Mouse (Mus musculus) limb, embryonic 10.5 days (tissue): ENCODE measurements around the gene Tmem115. TPM values are rescaled to one million over a fixed set of nuclear protein-coding genes. Genes with fewer than 3 reads are reported as not detected.

Experiments used
- DNase-seq: peaks from one replicate; pipeline ENCODE4 v3.0.0-alpha.2; 2017; ENCODE audit warnings: low spot score
- H3K27ac ChIP-seq: fragments of 300-500 bp; sonication (generic); 2 replicates; pipeline ENCODE4 v1.5.1; 2016; ENCODE audit warnings: mild to moderate bottlenecking
- H3K27me3 ChIP-seq: fragments of 300-500 bp; sonication (generic); 2 replicates; pipeline ENCODE4 v1.6.1; 2016; ENCODE audit warnings: low read depth, mild to moderate bottlenecking; ENCODE audit not compliant: poor library complexity, severe bottlenecking
- H3K36me3 ChIP-seq: fragments of 300-500 bp; sonication (generic); 2 replicates; pipeline ENCODE4 v1.6.1; 2016; ENCODE audit warnings: mild to moderate bottlenecking, moderate library complexity
- H3K4me1 ChIP-seq: fragments of 300-500 bp; sonication (generic); 2 replicates; pipeline ENCODE4 v1.6.1; 2016
- H3K4me3 ChIP-seq: fragments of 300-500 bp; sonication (generic); 2 replicates; pipeline ENCODE4 v1.5.1; 2016; ENCODE audit warnings: mild to moderate bottlenecking, moderate library complexity
- H3K9me3 ChIP-seq: fragments of 300-500 bp; sonication (generic); replicated peaks from 2 replicates; pipeline ENCODE4 v1.6.1; 2016; ENCODE audit warnings: mild to moderate bottlenecking
- WGBS: fragments of 180-500 bp; shearing (Covaris S2); methylation state at CpG from one replicate; pipeline ENCODE4 v1.1.7; 2016; 5-methylcytosine and 5-hydroxymethylcytosine counted together
- polyA plus RNA-seq: library from polyadenylated mRNA; unstranded; fragments of >200 nt; fragmentation: Nextera tagmentation; extraction: Ambion mirVana; gene quantifications from 2 replicates; pipeline ENCODE4 v1.2.1, GENCODE M21; 2016

Tmem115 gene
- polyA plus RNA-seq, 1 experiment from 2014 or later = 41.3 TPM

DNA sequence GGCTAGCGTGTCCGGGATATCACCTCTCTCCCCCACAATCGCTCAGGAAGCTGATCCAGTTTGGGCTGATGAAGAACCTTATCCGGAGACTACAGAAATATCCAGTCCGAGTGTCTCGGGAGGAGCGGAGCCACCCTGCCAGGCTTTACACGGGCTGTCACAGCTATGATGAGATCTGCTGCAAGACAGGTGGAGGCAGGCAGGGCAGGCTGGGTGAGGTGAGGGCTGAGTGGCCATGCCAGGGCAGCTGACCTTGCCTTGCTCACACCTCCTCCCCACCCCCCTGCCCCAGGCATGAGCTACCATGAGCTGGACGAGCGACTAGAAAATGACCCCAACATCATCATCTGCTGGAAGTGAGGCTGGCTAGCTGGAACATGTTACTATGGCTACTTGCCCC, 11.5 kb downstream of the Tmem115 start:
- peaks cover 62% of the 10 kb centered on the region for H3K4me1 ChIP-seq
- 89% methylated on average over 10 of the region's 10 CpGs for WGBS
- H3K4me3 ChIP-seq = no peak overlapping the region
- no peak for DNase-seq
- H3K36me3 ChIP-seq = peaks cover 25% of the 10 kb centered on the region
- no peak overlapping the region for H3K27ac ChIP-seq
- peaks cover 25% of the 10 kb centered on the region for H3K27me3 ChIP-seq
- no peaks in the 10 kb centered on the region for H3K9me3 ChIP-seq

- Histone ChIP-seq H3K4me3 (no peak overlapping the region), H3K27ac (no peak overlapping the region), H3K9me3 (no peaks in the 10 kb centered on the region), H3K4me1 (peaks cover 65% of the 10 kb centered on the region), H3K27me3 (peaks cover 29% of the 10 kb centered on the region), H3K36me3 (peaks cover 24% of the 10 kb centered on the region)
- DNase-seq = peak; percentile 87
- WGBS = 6% methylated on average over 3 of the region's 3 CpGs
These were observed 11.9 kb downstream of the Tmem115 start for GRCm38 (mm10) chr9:107545602-107546001.

GRCm38 (mm10) chr9:107547026-107547425, 13.3 kb downstream of the Tmem115 start, which contains the start of gene Zmynd10:
TSS of gene Zmynd10 (plus strand) at chr9:107547298.
- H3K27me3 ChIP-seq = peaks cover 32% of the 10 kb centered on the region
- peaks cover 24% of the 10 kb centered on the region for H3K36me3 ChIP-seq
- no peaks in the 10 kb centered on the region for H3K9me3 ChIP-seq
- H3K4me1 ChIP-seq = peaks cover 69% of the 10 kb centered on the region
- H3K27ac ChIP-seq = peak within 1 kb of the TSS; percentile 54; the same call in 1 of the 2 replicates
- DNase-seq = peak; percentile 95
- WGBS = 5% methylated on average over 20 of the region's 20 CpGs
- peak within 1 kb of the TSS; percentile 39 for H3K4me3 ChIP-seq

DNA sequence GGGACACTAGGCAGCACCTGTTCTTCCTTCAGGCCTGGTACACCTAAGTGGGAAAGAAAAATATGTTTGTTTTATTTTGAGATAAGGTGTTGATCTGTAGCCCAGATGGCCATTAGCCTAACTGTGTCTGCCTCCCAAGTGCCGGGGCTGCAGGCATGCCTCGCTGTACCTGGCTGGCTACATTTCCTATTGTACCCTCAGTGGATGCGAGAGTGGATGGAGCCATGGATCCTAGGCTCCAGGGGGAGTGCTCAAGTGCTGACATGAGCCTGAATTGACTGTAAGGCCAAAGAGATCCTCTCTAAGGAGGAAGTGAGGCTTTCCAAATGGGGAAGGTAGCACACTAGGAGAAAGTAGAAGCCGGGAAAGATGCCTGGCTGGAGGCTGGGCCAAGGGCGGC, 14.2 kb downstream of the Tmem115 start:
- Histone ChIP-seq H3K9me3 (no peaks in the 10 kb centered on the region), H3K27me3 (peaks cover 32% of the 10 kb centered on the region), H3K27ac (no peak overlapping the region), H3K36me3 (peaks cover 24% of the 10 kb centered on the region), H3K4me1 (peaks cover 71% of the 10 kb centered on the region), H3K4me3 (no peak overlapping the region)
- WGBS = 85% methylated on average over 5 of the region's 5 CpGs
- no peak for DNase-seq

GRCm38 (mm10) chr9:107548820-107549219, 15.1 kb downstream of the Tmem115 start:
- DNase-seq = no peak
- H3K4me3 ChIP-seq = no peak overlapping the region
- H3K27me3 ChIP-seq = peaks cover 32% of the 10 kb centered on the region
- WGBS = 87% methylated on average over 10 of the region's 10 CpGs
- no peaks in the 10 kb centered on the region for H3K9me3 ChIP-seq
- H3K27ac ChIP-seq = no peak overlapping the region
- peaks cover 72% of the 10 kb centered on the region for H3K4me1 ChIP-seq
- H3K36me3 ChIP-seq = peaks cover 17% of the 10 kb centered on the region

- no peak for DNase-seq
- H3K27me3 ChIP-seq = peaks cover 32% of the 10 kb centered on the region
- no peak overlapping the region for H3K4me3 ChIP-seq
- no peaks in the 10 kb centered on the region for H3K9me3 ChIP-seq
- peaks cover 10% of the 10 kb centered on the region for H3K36me3 ChIP-seq
- WGBS = 85% methylated on average over 20 of the region's 20 CpGs
- H3K27ac ChIP-seq = no peak overlapping the region
- peaks cover 79% of the 10 kb centered on the region for H3K4me1 ChIP-seq
These were observed 15.7 kb downstream of the Tmem115 start for GRCm38 (mm10) chr9:107549297-107550074.

DNA sequence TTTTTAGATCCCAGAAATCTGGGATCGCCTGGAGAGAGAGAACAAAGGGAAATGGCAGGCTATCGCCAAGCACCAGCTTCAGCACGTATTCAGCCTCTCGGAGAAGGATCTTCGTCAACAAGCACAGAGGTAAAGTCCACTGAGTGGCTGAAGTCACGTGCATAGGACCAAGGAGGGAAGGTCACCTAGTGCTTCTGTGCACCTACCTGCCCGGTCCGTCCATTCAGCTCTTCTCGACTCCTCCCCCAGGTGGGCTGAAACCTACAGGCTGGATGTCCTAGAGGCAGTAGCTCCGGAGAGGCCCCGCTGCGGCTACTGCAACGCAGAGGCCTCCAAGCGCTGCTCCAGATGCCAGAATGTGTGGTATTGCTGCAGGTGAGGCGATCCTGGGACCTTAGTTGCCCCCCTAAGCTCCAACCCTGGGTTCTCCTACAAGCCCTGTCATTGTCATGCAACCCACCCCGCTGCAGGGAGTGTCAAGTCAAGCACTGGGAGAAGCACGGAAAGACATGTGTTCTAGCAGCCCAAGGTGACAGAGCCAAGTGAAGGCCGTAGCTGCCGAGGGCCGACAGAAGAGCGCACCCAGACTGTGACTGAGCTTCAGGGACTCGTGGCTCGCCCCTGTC, 16.9 kb downstream of the Tmem115 start:
- 20% methylated on average over 23 of the region's 23 CpGs for WGBS
- Histone ChIP-seq H3K27ac (peak overlapping the region; percentile 88), H3K36me3 (no peaks in the 10 kb centered on the region), H3K27me3 (peaks cover 32% of the 10 kb centered on the region), H3K9me3 (no peaks in the 10 kb centered on the region), H3K4me1 (peaks cover 83% of the 10 kb centered on the region), H3K4me3 (peak overlapping the region; percentile 83)
- peak; percentile 42 for DNase-seq

GRCm38 (mm10) chr9:107551117-107551889, 17.6 kb downstream of the Tmem115 start, which contains the start of gene Rassf1:
TSS of gene Rassf1 (plus strand) at chr9:107551555.
- Histone ChIP-seq H3K4me3 (peak within 1 kb of the TSS; percentile 83), H3K27ac (peak within 1 kb of the TSS; percentile 88), H3K36me3 (no peaks in the 10 kb centered on the region), H3K27me3 (peaks cover 32% of the 10 kb centered on the region), H3K9me3 (no peaks in the 10 kb centered on the region), H3K4me1 (peaks cover 84% of the 10 kb centered on the region)
- under 1% methylated on average over 61 of the region's 63 CpGs for WGBS
- DNase-seq = peak; percentile 85

DNA sequence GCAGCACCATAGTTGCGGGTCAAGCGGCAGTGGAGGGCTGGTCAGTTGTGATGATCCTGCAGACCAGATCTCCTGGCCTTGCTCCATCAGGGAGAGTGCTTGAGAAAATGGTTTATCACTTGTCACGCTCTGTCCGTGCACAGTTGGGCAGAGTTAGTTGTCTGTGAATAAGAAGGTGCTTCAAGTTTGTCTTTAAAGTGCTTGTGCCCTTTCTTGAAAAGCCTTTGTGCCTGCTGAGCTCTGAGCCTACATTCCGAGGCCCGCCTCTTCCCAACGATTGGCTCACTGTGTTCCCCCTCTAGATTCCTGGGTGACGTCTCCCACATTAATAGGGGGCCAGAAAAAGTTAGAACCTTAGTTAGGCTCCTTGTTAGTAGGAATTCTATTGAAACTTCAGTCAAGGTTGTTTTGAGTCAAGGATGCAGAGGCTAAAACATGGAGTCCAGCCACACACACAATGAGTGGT, 18.2 kb downstream of the Tmem115 start:
- DNase-seq = no peak
- H3K27me3 ChIP-seq = peaks cover 32% of the 10 kb centered on the region

DNA sequence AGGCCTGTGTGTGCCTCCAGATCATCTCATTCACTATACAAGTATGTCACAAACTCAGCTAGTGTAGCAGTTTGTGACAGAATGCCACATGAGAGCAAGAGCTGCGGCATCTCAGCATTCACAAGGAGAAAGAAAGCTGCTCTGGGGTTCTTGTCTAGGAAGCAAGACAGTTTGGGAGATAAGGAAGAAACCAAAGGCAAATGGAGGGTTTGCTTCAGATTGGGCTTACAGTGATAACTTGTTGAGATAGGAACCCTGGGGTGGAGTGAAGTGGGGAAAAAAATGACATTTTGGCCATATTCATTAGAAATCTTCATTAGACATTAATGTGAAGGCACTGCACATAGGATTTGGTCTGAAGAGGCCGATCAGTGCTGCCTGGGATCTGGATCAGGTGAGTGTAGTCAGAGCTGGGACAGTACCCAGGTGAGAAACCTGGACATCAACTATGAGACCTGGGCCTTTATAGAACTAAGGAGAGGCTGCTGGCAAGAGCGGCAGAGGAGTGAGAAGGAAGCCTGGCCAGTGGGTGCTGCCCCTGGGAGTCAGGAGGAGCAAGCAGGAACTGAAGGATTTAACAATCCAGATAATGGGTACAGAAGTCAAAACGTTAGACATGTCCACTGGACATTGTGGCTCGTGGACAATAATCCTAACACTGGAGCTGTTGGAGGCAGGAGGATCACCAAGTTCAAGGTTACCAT, 19.1 kb downstream of the Tmem115 start:
- H3K27ac ChIP-seq = peak overlapping the region; percentile 93
- 82% methylated on average over 5 of the region's 5 CpGs for WGBS
- H3K36me3 ChIP-seq = peaks cover 15% of the 10 kb centered on the region
- H3K27me3 ChIP-seq = peaks cover 29% of the 10 kb centered on the region
- peaks cover 73% of the 10 kb centered on the region for H3K4me1 ChIP-seq
- no peaks in the 10 kb centered on the region for H3K9me3 ChIP-seq
- no peak for DNase-seq
- H3K4me3 ChIP-seq = peak overlapping the region; percentile 83

More for the DNA sequence above, 18.2 kb downstream of the Tmem115 start:
- H3K4me1 ChIP-seq = peaks cover 83% of the 10 kb centered on the region
- peak overlapping the region; percentile 83 for H3K4me3 ChIP-seq
- H3K27ac ChIP-seq = peak overlapping the region; percentile 88
- H3K9me3 ChIP-seq = no peaks in the 10 kb centered on the region
- 5% methylated on average over 8 of the region's 8 CpGs for WGBS
- peaks cover 6% of the 10 kb centered on the region for H3K36me3 ChIP-seq

DNA sequence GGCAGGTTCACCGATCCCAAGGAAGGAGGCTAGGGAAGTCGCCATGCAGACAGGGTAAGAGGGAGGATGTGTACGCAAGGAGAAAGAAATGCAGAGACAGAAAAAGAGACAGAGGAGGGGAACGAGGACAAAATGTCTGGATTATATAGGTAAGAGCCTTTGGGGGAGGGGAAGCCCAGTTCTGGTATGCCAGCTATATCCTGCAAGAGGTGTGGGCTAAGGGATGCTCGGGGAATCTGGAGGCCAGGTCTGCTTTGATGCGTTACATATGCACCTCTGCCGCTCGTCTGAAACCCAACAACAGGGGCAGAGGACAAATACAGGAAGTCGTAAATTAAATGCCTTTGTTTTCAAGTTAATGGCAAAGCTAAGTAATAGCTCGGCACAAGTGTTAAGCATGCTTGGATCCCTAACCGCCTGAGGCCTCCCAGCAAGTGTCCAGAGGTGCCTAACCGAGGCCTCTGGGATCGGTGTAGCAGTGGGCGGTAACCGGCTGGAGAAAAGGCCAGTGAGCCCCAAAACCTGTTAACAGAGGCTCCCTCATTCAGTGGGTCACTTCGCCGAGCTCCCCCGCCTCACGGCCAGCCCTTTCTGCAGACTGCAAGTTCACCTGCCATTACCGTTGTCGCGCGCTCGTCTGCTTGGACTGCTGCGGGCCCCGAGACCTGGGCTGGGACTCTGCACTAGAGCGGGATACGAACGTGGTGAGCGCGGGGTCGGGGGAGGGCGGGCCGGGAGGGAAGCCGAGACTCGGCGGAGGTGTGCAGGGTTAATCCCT, 20.0 kb downstream of the Tmem115 start:
- WGBS = 5% methylated on average over 37 of the region's 37 CpGs
- no peaks in the 10 kb centered on the region for H3K9me3 ChIP-seq
- peaks cover 24% of the 10 kb centered on the region for H3K36me3 ChIP-seq
- DNase-seq = no peak
- peaks cover 21% of the 10 kb centered on the region for H3K27me3 ChIP-seq
- peak overlapping the region; percentile 83 for H3K4me3 ChIP-seq
- H3K4me1 ChIP-seq = peaks cover 72% of the 10 kb centered on the region
- peak overlapping the region; percentile 93 for H3K27ac ChIP-seq
